Mouse (Mus musculus) C2C12 (cell line): ENCODE measurements around the gene Ccm2l.

Source experiments
- CTCF ChIP-seq: IDR thresholded peaks from one replicate; pipeline ENCODE4 v1.5.1; 2011; ENCODE audit not compliant: control insufficient read depth, insufficient read depth, insufficient read length
- MAX ChIP-seq: IDR thresholded peaks from one replicate; pipeline ENCODE4 v1.6.1; 2011; ENCODE audit warnings: mild to moderate bottlenecking, control low read depth

DNA sequence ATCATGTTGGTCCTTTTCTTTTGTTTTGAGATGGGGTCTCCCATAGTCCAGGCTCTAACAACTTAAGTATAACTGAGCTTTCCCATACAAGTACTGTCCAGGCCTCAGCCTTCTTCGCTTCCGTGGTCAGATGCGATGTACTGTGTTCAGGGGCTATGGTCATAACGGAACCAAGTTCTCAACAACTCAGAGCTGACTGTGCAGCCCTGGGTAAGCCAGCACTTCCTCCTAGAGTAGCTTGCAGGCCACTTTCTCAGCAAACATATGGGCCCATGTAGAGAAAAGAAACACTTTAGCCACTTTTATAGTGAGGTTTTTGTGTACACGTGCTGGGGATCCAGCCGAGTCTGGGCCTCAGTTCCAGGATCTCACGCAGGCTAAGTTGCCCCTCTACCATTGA, 56.9 kb downstream of the Ccm2l start:
- TF ChIP-seq CTCF: no peak
- TF ChIP-seq MAX: no peak
